Mouse (Mus musculus): ENCODE data around the gene Ldlrad2. TPM values are rescaled to one million over a fixed set of nuclear protein-coding genes. Genes with fewer than 3 reads are reported as not detected.

The Ldlrad2 gene
- polyA plus RNA-seq, 1 experiment = not detected

DNA sequence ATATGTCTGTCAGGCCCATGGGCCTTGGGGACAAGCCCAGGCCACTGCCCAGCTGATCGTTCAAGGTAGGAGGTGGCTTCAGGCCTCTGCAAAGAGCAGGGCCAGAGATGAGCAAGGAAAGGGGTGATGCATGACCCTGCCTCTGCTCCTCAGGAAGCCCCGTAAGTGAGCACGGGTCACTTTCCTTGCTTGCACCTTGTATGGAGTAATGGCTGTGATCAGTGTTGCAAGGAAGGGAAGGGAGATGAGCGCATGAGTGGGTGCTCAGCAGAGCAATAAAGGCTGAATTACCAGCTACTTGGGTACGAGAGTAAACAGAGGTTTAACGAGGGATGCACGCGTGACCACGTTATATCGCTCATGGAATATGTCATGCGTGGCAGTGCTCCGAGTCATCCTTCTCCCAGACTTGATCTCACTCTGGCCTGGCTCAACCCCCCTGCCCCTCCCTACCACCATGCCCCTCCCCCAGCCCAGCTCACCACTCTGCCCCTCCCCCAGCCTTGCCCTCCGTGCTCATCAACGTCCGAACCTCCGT, 17.6 kb downstream of the Ldlrad2 start:
- no peak for TF ChIP-seq FLI1 (IDR thresholded peaks at IDR 0.05; ENCODE audit: low read length)
- no peak for TF ChIP-seq GATA1 (IDR thresholded peaks at IDR 0.05; ENCODE audit: borderline replicate concordance, low read length)
- H3K36me3 ChIP-seq (replicated peaks; ENCODE audit: low read length) = no peaks in the 10 kb centered on the region
- peaks cover 52% of the 10 kb centered on the region for H3K27me3 ChIP-seq (replicated peaks)
- H3K4me1 ChIP-seq = no peaks in the 10 kb centered on the region; the same call in 1 of the 2 replicates
- H3K9me3 ChIP-seq = no peaks in the 10 kb centered on the region
- H3K4me3 ChIP-seq (replicated peaks) = no peak overlapping the region

GRCm38 (mm10) chr4:137553466-137553865, 20.9 kb downstream of the Ldlrad2 start:
- TF ChIP-seq GATA1 (IDR thresholded peaks at IDR 0.05; ENCODE audit: borderline replicate concordance, low read length) (no peak), FLI1 (IDR thresholded peaks at IDR 0.05; ENCODE audit: low read length) (no peak)
- H3K4me3 ChIP-seq (replicated peaks) = no peak overlapping the region
- H3K27me3 ChIP-seq (replicated peaks) = peaks cover 61% of the 10 kb centered on the region
- no peaks in the 10 kb centered on the region for H3K36me3 ChIP-seq (replicated peaks; ENCODE audit: low read length)
- H3K9me3 ChIP-seq = no peaks in the 10 kb centered on the region
- no peaks in the 10 kb centered on the region; the same call in 1 of the 2 replicates for H3K4me1 ChIP-seq

DNA sequence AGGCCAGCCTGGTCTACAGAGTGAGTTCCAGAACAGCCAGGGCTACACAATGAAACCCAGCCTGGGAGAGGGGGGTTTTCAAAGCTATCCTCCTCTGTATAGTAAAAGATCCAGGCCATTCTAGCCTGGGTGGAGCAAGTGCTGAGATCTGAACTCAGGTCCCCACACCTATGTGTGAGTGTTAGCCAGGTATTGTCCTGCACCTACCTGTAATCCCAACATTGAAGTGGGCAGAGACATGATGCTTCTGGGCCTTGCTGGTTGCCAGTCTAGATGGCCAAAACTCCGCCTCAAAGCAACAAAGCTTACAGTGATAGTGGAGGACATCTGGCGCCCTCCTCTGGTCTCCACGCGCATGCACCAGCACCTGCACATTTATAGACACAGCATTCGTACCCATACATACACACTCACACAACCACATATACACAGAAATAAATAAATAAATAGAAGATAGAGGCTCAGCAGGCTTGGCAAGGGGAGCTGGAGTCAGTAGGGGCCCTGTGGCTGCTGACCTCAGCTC, 28.3 kb downstream of the Ldlrad2 start:
- no peaks in the 10 kb centered on the region for H3K36me3 ChIP-seq (replicated peaks; ENCODE audit: low read length)
- TF ChIP-seq FLI1 (IDR thresholded peaks at IDR 0.05; ENCODE audit: low read length) = no peak
- TF ChIP-seq GATA1 (IDR thresholded peaks at IDR 0.05; ENCODE audit: borderline replicate concordance, low read length) = no peak
- H3K27me3 ChIP-seq (replicated peaks) = peaks cover 73% of the 10 kb centered on the region

GRCm38 (mm10) chr4:137545568-137545967, 28.8 kb downstream of the Ldlrad2 start:
- TF ChIP-seq FLI1 (IDR thresholded peaks at IDR 0.05; ENCODE audit: low read length) = no peak
- no peak for TF ChIP-seq GATA1 (IDR thresholded peaks at IDR 0.05; ENCODE audit: borderline replicate concordance, low read length)
- Histone ChIP-seq H3K4me1 (no peaks in the 10 kb centered on the region; the same call in 1 of the 2 replicates), H3K27me3 (replicated peaks) (peaks cover 73% of the 10 kb centered on the region), H3K4me3 (replicated peaks) (no peak overlapping the region), H3K36me3 (replicated peaks; ENCODE audit: low read length) (no peaks in the 10 kb centered on the region), H3K9me3 (no peaks in the 10 kb centered on the region)

More for the DNA sequence above, 28.3 kb downstream of the Ldlrad2 start:
- Histone ChIP-seq H3K4me1 (no peaks in the 10 kb centered on the region), H3K9me3 (no peaks in the 10 kb centered on the region), H3K4me3 (replicated peaks) (no peak overlapping the region)

DNA sequence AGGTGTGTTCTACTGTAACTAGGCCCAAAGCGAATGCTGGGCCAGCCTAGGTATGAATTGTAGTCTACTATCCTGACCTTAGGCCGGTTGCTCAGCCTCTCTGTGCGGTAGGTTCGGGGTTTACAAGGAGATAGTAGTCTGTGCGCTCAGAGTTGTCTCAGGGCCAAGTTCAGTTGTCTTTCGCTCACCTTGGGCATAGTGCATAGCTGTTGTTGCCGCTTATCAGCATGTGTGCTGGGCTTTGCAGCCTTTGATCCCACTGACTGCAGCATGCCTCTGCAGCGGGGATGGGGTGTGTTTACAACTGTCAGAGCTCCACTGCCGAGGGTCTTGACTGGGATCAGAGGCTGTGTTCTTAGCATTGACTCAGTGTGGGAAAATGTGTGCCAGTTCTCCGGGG, 31.4 kb downstream of the Ldlrad2 start:
- no peaks in the 10 kb centered on the region for H3K9me3 ChIP-seq
- peaks cover 3% of the 10 kb centered on the region for H3K4me1 ChIP-seq
- no peaks in the 10 kb centered on the region for H3K36me3 ChIP-seq (replicated peaks; ENCODE audit: low read length)
- H3K27me3 ChIP-seq (replicated peaks) = peaks cover 77% of the 10 kb centered on the region
- TF ChIP-seq FLI1 (IDR thresholded peaks at IDR 0.05; ENCODE audit: low read length) (no peak), GATA1 (IDR thresholded peaks at IDR 0.05; ENCODE audit: borderline replicate concordance, low read length) (no peak)
- H3K4me3 ChIP-seq (replicated peaks) = no peak overlapping the region

DNA sequence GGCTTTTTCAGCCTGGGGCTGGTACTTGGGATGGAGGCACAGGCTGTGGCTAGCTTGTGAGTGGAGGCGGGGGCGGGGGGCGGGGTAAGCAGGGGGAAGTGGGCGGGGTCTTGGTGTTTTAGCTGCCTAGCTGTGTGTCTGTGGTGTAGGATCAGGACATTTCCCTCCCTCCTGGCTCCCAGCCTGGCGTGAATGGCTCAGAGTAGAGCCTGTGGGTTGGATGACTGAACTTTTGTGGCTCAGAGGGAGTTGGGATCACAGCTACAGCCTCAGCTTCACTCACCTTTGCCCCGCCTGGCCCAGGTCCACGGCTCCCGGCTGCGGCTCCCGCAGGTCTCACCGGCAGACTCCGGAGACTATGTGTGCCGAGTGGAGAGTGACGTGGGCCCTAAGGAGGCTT, 34.0 kb downstream of the Ldlrad2 start:
- no peaks in the 10 kb centered on the region for H3K9me3 ChIP-seq
- peaks cover 9% of the 10 kb centered on the region for H3K4me1 ChIP-seq
- peaks cover 81% of the 10 kb centered on the region for H3K27me3 ChIP-seq (replicated peaks)
- H3K36me3 ChIP-seq (replicated peaks; ENCODE audit: low read length) = no peaks in the 10 kb centered on the region
- no peak overlapping the region for H3K4me3 ChIP-seq (replicated peaks)
- TF ChIP-seq GATA1 (IDR thresholded peaks at IDR 0.05; ENCODE audit: borderline replicate concordance, low read length) = no peak
- TF ChIP-seq FLI1 (IDR thresholded peaks at IDR 0.05; ENCODE audit: low read length) = no peak

DNA sequence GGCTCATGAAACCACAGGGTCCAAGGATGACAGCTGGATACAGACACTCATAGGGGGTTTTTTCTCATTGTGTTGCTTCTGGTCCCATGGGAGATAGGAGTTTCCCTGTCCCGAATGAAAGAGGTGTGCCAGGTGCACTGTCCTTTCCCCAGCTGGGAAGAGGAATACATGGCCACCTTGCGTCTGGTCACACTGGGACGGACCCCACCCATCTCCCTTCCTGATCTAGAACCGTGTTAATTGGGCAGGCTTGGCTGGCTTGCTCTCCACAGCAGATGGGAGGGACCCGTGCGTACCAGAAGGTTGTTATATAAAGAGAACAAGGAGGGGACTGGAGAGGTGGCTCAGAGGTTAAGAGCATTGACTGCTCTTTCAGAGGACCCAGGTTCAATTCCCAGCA, 46.5 kb downstream of the Ldlrad2 start:
- Histone ChIP-seq H3K4me3 (replicated peaks) (no peak overlapping the region), H3K27me3 (replicated peaks) (peaks cover 45% of the 10 kb centered on the region), H3K9me3 (peaks cover 9% of the 10 kb centered on the region), H3K4me1 (no peaks in the 10 kb centered on the region), H3K36me3 (replicated peaks; ENCODE audit: low read length) (no peaks in the 10 kb centered on the region)
- TF ChIP-seq GATA1 (IDR thresholded peaks at IDR 0.05; ENCODE audit: borderline replicate concordance, low read length) (no peak), FLI1 (IDR thresholded peaks at IDR 0.05; ENCODE audit: low read length) (no peak)

GRCm38 (mm10) chr4:137527368-137527767, 47.0 kb downstream of the Ldlrad2 start:
- no peak for TF ChIP-seq GATA1 (IDR thresholded peaks at IDR 0.05; ENCODE audit: borderline replicate concordance, low read length)
- no peaks in the 10 kb centered on the region for H3K4me1 ChIP-seq
- H3K27me3 ChIP-seq (replicated peaks) = peaks cover 49% of the 10 kb centered on the region
- H3K36me3 ChIP-seq (replicated peaks; ENCODE audit: low read length) = no peaks in the 10 kb centered on the region
- H3K4me3 ChIP-seq (replicated peaks) = no peak overlapping the region
- H3K9me3 ChIP-seq = peaks cover 9% of the 10 kb centered on the region

DNA sequence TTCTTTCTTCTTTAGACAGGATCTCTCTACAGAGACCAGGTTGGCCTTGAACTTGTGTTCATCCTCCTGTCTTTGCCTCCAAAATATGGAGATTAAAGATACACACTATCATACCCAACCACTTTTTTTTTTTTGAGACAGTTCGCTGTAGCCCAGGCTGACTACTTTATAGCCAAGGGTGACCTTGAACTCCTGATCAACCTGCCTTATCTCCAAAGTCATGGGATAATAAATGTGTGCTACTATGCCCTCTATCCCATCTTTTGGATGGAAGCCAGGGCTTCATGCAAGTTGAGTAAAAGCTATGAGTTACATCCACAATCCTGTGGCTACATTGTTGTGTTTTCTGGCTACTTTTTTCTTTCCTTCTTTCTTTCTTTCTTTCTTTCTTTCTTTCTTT, 48.9 kb downstream of the Ldlrad2 start:
- Histone ChIP-seq H3K9me3 (peaks cover 9% of the 10 kb centered on the region), H3K27me3 (replicated peaks) (peaks cover 54% of the 10 kb centered on the region), H3K36me3 (replicated peaks; ENCODE audit: low read length) (no peaks in the 10 kb centered on the region), H3K4me1 (no peaks in the 10 kb centered on the region), H3K4me3 (replicated peaks) (no peak overlapping the region)
- TF ChIP-seq FLI1 (IDR thresholded peaks at IDR 0.05; ENCODE audit: low read length) (no peak), GATA1 (IDR thresholded peaks at IDR 0.05; ENCODE audit: borderline replicate concordance, low read length) (no peak)

Other genes with a start within 250 kb of the Ldlrad2 start
- gene Cdc42, start 216.8 kb downstream of the Ldlrad2 start, polyA plus RNA-seq (2012; ENCODE audit: insufficient read depth, low replicate concordance) = 4.3 and 28.1 TPM in 2 replicates
- gene Cela3a, start 164.8 kb downstream of the Ldlrad2 start, polyA plus RNA-seq (2012; ENCODE audit: insufficient read depth, low replicate concordance) = not detected in 2 replicates
- 0.47 TPM in 1 of 2 replicates, not detected in the other for gene Cela3b, start 144.0 kb downstream of the Ldlrad2 start, polyA plus RNA-seq (2012; ENCODE audit: insufficient read depth, low replicate concordance)
- gene 1700013G24Rik, start 121.3 kb downstream of the Ldlrad2 start, polyA plus RNA-seq (2012; ENCODE audit: insufficient read depth, low replicate concordance) = not detected in 2 replicates
- gene Hspg2, start 105.8 kb downstream of the Ldlrad2 start, polyA plus RNA-seq (2012; ENCODE audit: insufficient read depth, low replicate concordance) = 0.15 TPM in 1 of 2 replicates, not detected in the other
- 21.7 and 46.2 TPM in 2 replicates for gene Usp48, start 19.2 kb upstream of the Ldlrad2 start, polyA plus RNA-seq (2012; ENCODE audit: insufficient read depth, low replicate concordance)
- 3.9 and 26.0 TPM in 2 replicates for gene Rap1gap, start 90.2 kb upstream of the Ldlrad2 start, polyA plus RNA-seq (2012; ENCODE audit: insufficient read depth, low replicate concordance)
- not detected in 2 replicates for gene Alpl, start 221.8 kb upstream of the Ldlrad2 start, polyA plus RNA-seq (2012; ENCODE audit: insufficient read depth, low replicate concordance)

Data from megakaryocyte, embryonic 14.5 days (primary cell).